Mouse (Mus musculus): Measurements from ENCODE around the gene Zfp385a.

GRCm38 (mm10) chr15:103302341-103303021, 37.4 kb downstream of the Zfp385a start:
- TF ChIP-seq POLR2A (IDR thresholded peaks at IDR 0.05; ENCODE audit: control insufficient read depth in 1 of 2, insufficient read depth in 1 of 2, low read depth in 1 of 2, low read length in 2 of 2, poor library complexity in 1 of 2) (no peak), JUND (IDR thresholded peaks at IDR 0.05; ENCODE audit: low read depth, low read length) (no peak)

Measured in MEL (cell line).